In the genomic region with DNA sequence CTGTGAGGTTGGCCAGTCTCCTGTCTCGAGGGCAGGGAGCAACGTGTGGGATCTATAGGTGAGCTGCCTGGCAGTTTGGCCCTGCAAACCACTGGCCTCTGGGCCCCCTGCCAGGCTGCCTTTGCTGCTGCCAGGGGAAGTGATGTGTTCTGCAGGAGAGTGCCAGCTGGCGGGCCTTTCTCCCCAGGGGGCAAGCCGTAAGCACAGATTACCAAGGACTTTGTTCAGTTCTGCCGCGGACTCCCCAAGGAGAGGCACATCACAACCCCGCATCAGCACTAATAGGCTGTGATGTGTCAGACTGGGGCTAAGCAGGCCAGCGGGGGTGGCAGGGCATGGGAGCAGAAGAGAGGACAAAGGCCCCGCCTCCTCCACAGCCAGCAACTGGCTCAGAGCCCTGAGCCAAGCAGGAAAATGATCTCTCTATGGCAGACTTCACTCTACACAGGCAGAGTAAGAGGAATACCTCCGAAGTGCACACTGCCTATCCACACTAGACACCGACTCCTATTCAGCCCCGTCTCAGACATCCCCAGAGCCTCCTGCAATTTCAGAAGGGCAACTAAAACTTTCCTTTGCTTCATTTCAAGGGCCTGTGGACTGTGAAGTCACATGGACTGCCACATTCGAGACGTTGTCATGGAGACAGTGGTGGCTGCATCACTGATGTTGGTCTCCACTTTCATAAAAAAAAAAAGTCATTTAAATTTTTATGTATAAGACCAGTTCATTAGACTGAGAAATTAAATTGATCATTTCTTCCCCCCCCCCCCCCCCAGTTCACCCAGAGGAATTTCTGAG, we compare ENCODE assay signal across 8 mouse cellular contexts.
DNase-seq lines count a peak whose midpoint lies in the region; ATAC-seq and TF ChIP-seq lines count a peak whose summit lies in the region.

No protein-coding gene starts in this region.

- POLR2A ChIA-PET in Patski (lab: Charles Lee): no interaction called here

- DNase-seq in Patski (ENCODE audit: low read depth, low spot score): peak; percentile 15
- peak; percentile 62 for DNase-seq in cerebellum, adult 9-10 months
- peak; percentile 26 to 62 for DNase-seq in frontal cortex, adult 2 months (ENCODE audit: extremely low spot score in 1 of 2, low spot score in 1 of 2)
- peak; percentile 94 for DNase-seq in heart, postnatal 4 days
- DNase-seq in layer of hippocampus, adult 8-10 months (ENCODE audit: low spot score in 2 of 2): peak; percentile 61 to 62
- peak; percentile 69 for DNase-seq in lung, postnatal 10 days
- DNase-seq in retina, postnatal 7 days (ENCODE audit: low read depth, low spot score): peak; percentile 66
- no peak for DNase-seq in thymus, postnatal 36 days

- CTCF ChIA-PET in Patski (lab: Charles Lee): no interaction called here

- ATAC-seq in Patski: peak; percentile 67

- TF ChIP-seq CTCF in Patski (IDR thresholded peaks at IDR 0.05): no peak

- in situ Hi-C loops in Patski (cut with MboI; ENCODE audit: low pct_unique_long_range_greater_than_20kb): no loop called here

- H3K27me3 ChIP-seq in Patski: peaks cover 5% of the 10 kb centered on the region

Comparison
In these comparisons a context has a peak if more than half of its experiments do, and no peak if none do; other contexts are left out.
1. DNase-seq: peak in Patski (single experiment), cerebellum, adult 9-10 months (single experiment), frontal cortex, adult 2 months (2 of 2), heart, postnatal 4 days (single experiment), layer of hippocampus, adult 8-10 months (2 of 2), lung, postnatal 10 days (single experiment) and retina, postnatal 7 days (single experiment); none in thymus, postnatal 36 days (0 of 2).